Mouse (Mus musculus) thymus, adult 2 months (tissue): ENCODE data around the gene Prkg1.

Source experiments
- CTCF ChIP-seq: fragments of 200-500 bp; IDR thresholded peaks from 2 replicates; pipeline ENCODE4 v1.5.1; 2012; ENCODE audit warnings: mild to moderate bottlenecking, control low read depth, low read length, moderate library complexity, borderline replicate concordance; ENCODE audit not compliant: control insufficient read depth, poor library complexity, insufficient read depth; ENCODE audit errors: extremely low read depth
- POLR2A ChIP-seq: fragments of 200-500 bp; IDR thresholded peaks from 2 replicates; pipeline ENCODE4 v1.6.1; 2012; ENCODE audit warnings: mild to moderate bottlenecking, low read length, control low read depth, moderate library complexity; ENCODE audit not compliant: control insufficient read depth, poor library complexity, insufficient read depth; ENCODE audit errors: extremely low read depth

GRCm38 (mm10) chr19:31097857-31098256 is 667.0 kb downstream of the Prkg1 start:
- no peak for TF ChIP-seq CTCF
- no peak for TF ChIP-seq POLR2A
